Mouse (Mus musculus) heart, postnatal 10 days (tissue): Measurements from ENCODE around the gene Gucy2g. TPM values are rescaled to one million over a fixed set of nuclear protein-coding genes. Genes with fewer than 3 reads are reported as not detected.
"Not testable (repeated sequence)": the region's sequence is repeated elsewhere in the genome, so short reads cannot be mapped to it uniquely, and the experiment has no call there.

ENCODE experiments used
- DNase-seq, 2 experiments: peaks; one replicate each; pipeline ENCODE4 v3.0.0; 2021
- intact Hi-C: fragments of 180-260 bp; cut with DNase I; formaldehyde crosslinking; loops from one replicate; pipeline ENCODE4 v1.15.1; 2025
- microRNA-seq, 2 experiments: library from miRNA; unstranded; fragments of <30 nt; microRNA quantifications; one replicate each; pipeline ENCODE4 v1.2.0; 2022
- total RNA-seq, 2 experiments: library from RNA; stranded (reverse); gene quantifications; 2 replicates each; pipeline ENCODE4 v1.2.3; 2021

Gucy2g gene
- total RNA-seq, 2 experiments from 2014 or later: 0.07 TPM; not detected in 1

GRCm38 (mm10) chr19:55167741-55168140 lies 73.3 kb downstream of the Gucy2g start:
- intact Hi-C loops: no loop called here
- no peak for DNase-seq

- intact Hi-C loops: no loop called here
- DNase-seq: no peak
Observed at GRCm38 (mm10) chr19:55166741-55167140, 74.3 kb downstream of the Gucy2g start.

GRCm38 (mm10) chr19:55165954-55166353 lies 75.1 kb downstream of the Gucy2g start:
- intact Hi-C loops: no loop called here
- no peak for DNase-seq

- DNase-seq: no peak
- intact Hi-C loops: no loop called here
Observed at GRCm38 (mm10) chr19:55165183-55165865, 75.7 kb downstream of the Gucy2g start.

GRCm38 (mm10) chr19:55164162-55164561 lies 76.9 kb downstream of the Gucy2g start:
- intact Hi-C loops: no loop called here
- DNase-seq: no peak

GRCm38 (mm10) chr19:55162271-55162670 lies 78.8 kb downstream of the Gucy2g start:
- intact Hi-C loops: no loop called here
- no peak for DNase-seq

GRCm38 (mm10) chr19:55159826-55160225 lies 81.2 kb downstream of the Gucy2g start:
- intact Hi-C loops: no loop called here
- no peak for DNase-seq

GRCm38 (mm10) chr19:55158606-55159005 lies 82.4 kb downstream of the Gucy2g start:
- intact Hi-C loops: no loop called here
- no peak for DNase-seq

- intact Hi-C loops: no loop called here
- DNase-seq: no peak
Observed at GRCm38 (mm10) chr19:55157029-55157428, 84.0 kb downstream of the Gucy2g start.

- intact Hi-C loops: no loop called here
- no peak for DNase-seq
Observed at GRCm38 (mm10) chr19:55152983-55153382, 88.1 kb downstream of the Gucy2g start.

- DNase-seq, intact Hi-C loops: not testable (repeated sequence)
Observed at GRCm38 (mm10) chr19:55152274-55152673, 88.8 kb downstream of the Gucy2g start.

- DNase-seq: no peak
- intact Hi-C loops: no loop called here
Observed at GRCm38 (mm10) chr19:55149646-55150045, 91.4 kb downstream of the Gucy2g start.

- intact Hi-C loops: no loop called here
- DNase-seq: no peak
Observed at GRCm38 (mm10) chr19:55148109-55148508, 92.9 kb downstream of the Gucy2g start.

Small RNA genes lying within 50 kb of the gene (microRNA-seq; reads per million reads assigned to microRNA genes)
- gene Mir6715: 0 to 0.70 reads per million in 2 experiments

Other genes starting within 250 kb of the Gucy2g start
- gene Gpam, start 114.0 kb downstream of the Gucy2g start, total RNA-seq: 100 to 1,000 TPM; 128 to 164 TPM
- under 1 TPM in 1 of 2 experiments, not detected in 1; 0.31 TPM for gene Tectb, start 60.5 kb downstream of the Gucy2g start, total RNA-seq
- 10 to 100 TPM; 17.0 to 18.9 TPM for gene Acsl5, start 10.7 kb upstream of the Gucy2g start, total RNA-seq
- gene Zdhhc6, start 74.8 kb upstream of the Gucy2g start, total RNA-seq: 10 to 100 TPM; 23.9 to 24.6 TPM
- gene Vti1a, start 75.1 kb upstream of the Gucy2g start, total RNA-seq: 10 to 100 TPM; 20.3 to 21.5 TPM